Mouse (Mus musculus) forelimb bud, embryonic 11.5 days (tissue): Measurements from ENCODE around the gene Actr10.

Source experiments
- DNase-seq: peaks from one replicate; pipeline ENCODE4 v3.0.0-alpha.2; 2012; ENCODE audit warnings: low read depth, low spot score

Gene Actr10

GRCm38 (mm10) chr12:70937571-70938384 is at the start of gene Actr10:
Gene Actr10, plus strand, starts transcription at chr12:70937857.
- DNase-seq = peak; percentile 91

DNA sequence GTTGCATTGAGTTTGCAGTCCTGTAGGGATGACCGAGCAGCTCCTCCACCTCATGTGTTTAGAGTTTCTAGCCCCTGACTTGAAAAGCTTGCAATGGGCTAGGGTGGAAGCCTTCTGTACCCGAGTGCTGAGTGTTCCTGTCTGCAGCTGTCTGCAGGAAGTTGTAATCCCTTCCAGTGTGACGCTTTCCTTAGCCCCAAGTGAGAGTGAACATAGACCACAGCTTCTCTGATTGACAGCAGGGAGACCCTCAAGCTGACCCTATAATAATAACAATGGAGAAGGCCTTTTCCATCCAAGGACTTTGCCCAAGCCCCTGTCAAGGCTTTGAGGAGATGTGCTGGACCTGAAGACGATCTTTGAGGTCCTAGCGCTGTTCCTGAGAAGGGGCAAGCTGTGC is 47.3 kb upstream of the Actr10 start:
- no peak for DNase-seq

DNA sequence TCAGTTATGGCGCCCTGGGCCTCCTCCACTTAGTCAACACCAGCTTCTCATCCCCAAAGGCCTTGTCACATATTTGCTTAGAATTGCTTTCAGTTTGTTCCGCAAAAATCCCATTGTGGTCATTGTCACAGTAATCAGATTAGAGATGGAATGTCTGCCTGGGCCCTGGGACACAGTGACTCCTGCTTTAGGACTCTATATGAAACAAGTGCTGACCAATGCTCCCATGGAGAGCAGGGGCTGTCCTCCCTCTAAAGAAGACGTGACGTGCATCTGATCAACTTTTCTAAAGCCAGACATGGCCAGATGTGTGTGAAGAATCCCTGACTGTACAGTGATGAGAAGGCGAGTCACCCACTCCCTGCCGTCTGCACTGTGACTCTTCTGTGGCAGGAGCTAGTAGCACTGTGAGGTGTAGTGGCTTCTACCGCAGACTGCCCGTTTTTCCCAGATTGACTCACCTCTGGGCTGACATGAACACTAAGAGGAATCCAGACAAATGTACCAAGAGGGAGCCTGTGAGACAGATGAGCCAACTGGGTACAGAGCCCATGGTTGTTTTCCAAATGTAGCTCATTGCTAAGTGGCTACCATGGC is 46.7 kb upstream of the Actr10 start:
- no peak for DNase-seq

DNA sequence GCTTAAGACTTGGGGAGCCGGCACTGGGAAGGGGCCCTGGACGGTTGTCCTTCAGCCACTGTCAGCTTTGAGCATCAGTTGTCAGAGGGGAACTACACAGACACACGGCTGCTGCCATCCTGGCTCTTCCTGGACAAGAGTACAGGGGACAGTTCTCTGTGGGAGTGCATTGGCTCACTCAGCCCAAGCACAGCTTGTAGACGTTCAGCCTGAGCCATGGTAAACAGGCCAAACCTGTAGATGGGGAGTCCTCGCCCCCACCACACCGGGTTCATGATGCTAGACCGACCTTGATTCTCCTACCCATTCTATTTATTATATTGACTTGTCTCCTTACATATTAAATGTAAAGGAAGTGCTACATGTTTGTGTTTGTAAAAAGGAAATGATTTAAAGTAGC is 42.4 kb upstream of the Actr10 start:
- no peak for DNase-seq

DNA sequence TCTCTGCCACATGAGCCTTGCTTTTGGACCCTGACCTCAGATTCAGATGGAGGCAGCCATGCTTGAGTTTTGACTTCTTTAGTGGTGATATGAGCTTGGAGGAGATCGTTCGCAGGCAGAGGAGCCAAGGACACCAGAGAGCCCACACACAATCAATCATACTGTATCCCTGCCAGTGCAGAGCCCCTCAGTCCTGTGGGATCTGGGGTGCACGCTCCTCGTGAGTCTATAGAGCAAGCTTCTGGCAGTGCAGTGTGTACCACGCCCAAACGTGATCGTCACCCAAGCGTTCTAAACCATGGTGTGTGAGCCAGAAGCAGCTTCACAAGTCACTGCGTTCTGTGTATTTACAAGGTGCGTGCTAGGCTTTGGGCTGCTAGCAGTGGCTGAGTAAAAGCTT is 41.6 kb upstream of the Actr10 start:
- no peak for DNase-seq

GRCm38 (mm10) chr12:70897434-70897833 is 40.2 kb upstream of the Actr10 start:
- no peak for DNase-seq

GRCm38 (mm10) chr12:70898450-70898849 is 39.2 kb upstream of the Actr10 start:
- no peak for DNase-seq

DNA sequence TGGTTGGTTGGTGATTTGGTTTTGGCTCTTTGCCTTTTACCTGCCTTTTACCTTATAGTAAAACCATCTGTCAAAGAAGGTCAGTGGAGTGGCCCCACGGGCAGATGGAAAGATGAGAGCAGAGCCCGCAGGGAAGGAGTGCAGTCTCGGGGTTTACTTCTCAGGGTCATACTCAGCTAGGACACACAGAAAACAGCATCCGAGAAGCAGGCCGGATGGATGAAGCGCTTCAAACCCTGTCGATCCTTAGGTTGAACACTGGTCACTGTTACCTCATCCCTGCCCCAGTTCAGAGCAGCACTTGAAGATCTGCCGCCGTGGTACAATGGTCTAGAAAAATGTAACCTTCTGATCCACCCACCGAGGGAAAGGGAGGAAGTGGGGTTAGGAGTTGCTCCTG is 33.2 kb upstream of the Actr10 start:
- DNase-seq = no peak

DNA sequence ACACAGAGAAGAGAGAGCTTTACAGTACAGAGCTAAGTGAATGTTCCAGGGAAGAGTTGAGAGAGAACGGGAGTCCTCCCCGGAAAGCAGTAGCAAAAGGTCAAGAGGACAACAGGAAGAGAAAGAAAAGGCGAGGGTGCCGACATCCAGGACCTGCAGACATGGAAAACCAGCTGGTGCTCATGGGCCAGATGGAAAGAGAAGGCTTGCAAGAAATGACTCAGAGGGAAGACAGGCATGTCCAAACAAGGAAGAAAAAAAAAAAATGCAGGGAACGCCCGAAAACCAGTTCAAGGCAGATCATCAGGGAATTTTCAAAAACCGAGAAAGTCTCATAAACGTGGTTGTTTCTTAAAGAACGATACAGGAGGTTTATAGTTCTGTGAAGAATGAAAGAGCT is 30.8 kb upstream of the Actr10 start:
- DNase-seq = no peak

DNA sequence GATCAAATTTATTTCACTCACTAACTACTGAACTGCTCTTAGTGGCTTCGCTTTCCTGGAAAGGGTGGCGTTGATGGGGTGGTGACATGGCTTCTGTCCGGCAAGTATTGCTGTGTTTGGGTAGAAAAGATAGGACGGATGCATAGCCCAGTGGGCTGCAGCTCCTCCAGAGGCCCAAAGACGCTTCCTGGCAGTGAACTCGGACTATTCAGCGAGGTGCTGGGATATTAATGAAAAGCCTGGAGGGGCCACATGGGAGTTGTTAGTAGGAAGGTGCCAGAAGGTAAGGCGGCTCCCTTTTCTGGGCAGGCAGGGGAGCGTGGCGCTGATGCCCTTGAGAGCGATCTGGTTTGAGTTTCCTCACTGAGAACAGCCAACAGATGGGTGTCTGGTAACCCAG is 30.0 kb upstream of the Actr10 start:
- no peak for DNase-seq

GRCm38 (mm10) chr12:70908076-70908475 is 29.6 kb upstream of the Actr10 start:
- DNase-seq = no peak

DNA sequence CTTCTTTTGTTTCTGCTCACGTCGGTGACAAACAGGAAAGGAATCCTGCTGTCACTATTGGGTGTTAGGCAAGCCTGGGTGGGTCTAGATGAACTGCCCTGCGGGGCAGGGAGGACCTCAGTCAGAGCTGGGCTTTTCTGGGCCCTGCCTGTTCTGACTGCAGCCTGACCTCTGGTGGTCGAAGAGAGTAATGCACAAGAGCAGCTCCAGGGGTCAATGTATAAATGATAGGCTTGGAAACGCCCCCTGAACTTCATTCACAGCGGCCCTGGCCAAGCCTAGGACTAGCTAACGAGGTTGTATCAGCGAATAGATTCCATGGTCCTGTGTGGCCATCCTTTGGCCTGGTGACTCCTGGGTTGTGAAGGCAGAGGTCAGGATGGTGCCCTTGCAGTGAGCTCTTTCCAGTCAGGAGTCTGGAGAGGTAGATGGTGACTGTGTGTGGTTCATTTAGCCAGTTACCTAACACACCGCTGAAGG is 27.4 kb upstream of the Actr10 start:
- DNase-seq = peak; percentile 82

DNA sequence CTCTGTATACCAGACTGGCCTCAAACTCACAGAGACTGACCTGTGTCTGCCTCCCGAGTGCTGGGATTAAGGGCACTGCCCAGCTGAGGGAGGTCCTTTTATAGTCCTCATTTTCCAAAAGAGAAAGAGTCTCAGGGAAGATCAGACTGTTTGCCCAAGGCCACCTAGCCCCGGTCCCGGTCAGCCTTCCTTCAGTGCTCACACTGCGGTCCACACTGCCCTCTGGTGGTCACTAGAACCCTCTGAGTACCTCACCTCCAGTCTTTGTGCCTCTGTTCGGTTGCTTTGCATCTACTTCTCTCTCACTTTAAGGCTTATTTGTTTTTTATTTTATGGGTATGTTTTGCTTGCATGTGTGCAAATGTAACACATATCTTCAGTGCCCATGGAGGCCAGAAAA is 26.6 kb upstream of the Actr10 start:
- peak; percentile 83 for DNase-seq

DNA sequence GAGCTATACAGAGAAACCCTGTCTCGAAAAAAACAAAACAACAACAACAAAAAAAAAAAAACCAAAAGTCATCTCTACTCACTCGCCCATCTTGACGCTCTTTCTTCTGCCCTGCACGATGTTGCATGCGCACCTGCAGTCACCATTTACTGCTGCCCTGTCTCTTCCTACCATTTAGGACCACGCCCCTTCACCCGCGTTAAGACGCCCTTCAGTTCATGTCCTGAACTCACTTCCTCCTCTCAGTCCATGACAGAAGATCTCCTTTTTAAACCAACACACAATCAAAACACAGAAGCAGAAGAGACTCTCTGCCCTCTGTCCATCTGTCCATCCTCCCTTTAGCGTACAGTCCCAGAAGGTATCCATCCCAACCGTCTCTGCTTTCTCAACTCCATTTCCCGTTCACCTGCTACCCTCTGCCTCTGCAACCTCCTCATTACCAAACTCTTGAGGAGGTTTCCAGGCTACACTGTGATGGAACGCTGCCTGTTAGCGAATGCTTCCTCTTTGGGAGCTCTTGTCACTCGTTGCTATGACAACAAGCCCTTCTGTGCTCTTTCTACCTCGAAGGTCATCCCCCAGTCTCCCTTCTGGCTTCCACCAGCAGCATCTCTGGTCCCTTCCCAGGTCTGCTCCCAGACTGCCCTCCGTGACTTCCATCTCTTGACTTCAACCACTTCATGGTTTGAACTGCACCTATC is 25.8 kb upstream of the Actr10 start:
- DNase-seq = no peak

GRCm38 (mm10) chr12:70913429-70913828 is 24.2 kb upstream of the Actr10 start:
- DNase-seq = peak; percentile 25

DNA sequence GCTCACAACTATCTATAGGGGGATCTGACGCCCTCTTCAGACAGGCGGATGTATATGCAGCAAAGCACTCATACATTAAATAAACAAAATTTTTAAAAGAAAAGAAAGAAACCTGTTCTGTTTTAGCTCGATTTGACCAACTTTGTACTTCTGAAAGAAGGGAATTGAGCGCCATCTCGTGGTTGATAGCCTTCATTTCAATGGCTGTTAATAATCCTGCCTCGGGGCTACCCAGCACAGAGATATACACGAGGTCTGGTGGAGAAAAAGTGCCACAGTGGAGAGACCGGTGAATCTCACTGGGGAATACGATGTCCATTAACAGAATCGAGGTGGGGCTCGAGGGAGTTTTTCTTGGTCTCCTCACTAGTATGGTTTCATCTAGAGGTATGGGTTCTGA is 23.3 kb upstream of the Actr10 start:
- peak; percentile 59 for DNase-seq

DNA sequence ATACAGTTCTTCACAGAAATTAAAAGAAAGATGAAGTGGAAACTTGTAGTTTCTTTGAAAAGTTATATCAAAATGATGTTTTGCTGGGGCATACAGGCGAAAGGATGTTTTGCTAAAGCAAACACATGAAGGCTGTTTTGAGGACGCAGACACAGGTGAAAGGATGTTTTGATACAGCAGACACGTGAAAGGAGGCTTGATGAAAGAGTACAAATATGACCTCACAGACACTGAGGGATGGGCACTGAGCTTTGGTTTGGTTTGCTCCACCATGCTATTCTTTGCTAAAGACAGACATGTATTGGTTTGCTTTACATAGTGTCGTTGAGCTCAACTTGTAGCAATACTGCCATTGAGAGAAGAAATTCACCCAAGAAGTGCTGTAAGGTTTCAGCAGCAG is 7.9 kb upstream of the Actr10 start:
- DNase-seq = no peak

- no peak for DNase-seq
Observed at GRCm38 (mm10) chr12:70937150-70937549, 507 bp upstream of the Actr10 start.

DNA sequence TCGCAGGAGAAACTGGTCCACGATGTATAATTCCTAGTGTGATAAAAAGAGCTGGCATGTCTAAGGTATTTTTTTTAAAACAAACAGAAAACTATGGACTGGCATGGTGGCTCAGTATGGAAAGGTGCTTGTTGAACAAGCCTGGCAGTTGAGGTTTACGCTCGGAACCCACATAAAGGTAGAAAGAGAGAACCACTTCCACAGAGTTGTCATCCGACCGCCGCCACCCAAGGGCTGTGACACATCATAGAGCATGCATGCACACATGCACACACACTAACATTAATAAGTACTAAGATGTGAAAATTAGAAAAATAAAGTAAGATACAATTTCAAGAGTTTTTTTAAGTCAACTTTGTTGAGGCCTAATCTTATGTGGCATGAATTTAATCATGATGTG is 3.1 kb downstream of the Actr10 start:
- DNase-seq = no peak

DNA sequence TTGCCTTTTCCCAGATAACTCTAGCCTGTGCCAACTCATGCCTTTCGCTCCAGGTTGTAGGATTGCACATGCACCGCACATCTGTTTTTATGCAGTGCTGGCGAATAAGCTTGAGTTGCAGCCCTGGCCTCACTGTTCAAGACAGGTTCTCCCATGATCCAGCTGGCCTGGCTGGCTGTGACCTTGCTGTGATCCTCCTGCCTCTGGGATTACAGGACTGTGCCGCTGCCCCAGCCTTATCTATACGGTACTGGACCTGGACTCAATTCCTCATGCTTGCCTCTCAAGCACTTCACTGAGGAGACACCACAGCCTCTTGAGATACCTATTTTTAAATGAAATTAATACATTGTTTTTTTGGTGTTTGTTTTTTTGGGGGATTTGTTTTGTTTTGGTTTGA is 6.5 kb downstream of the Actr10 start:
- no peak for DNase-seq

- DNase-seq = no peak
Observed at GRCm38 (mm10) chr12:70946585-70947256, 9.1 kb downstream of the Actr10 start.

DNA sequence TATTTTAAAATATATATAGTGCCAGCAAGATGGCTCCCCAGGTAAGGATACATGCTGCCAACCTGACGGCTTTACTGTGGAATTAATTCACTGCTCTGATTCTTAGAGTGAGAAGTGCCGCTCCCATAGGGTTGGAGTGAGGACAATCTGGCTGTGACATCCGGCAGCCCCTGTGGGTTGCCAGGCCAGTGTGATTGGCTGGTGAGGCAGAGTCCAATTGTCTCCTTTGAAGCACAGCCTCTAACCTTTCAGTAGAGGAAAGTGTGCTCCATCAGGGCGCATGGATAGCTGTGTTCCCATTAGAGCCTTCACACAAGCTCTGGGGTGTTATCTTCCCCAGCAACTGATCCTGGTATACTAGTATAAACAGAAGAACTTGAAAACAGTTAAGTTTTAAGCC is 21.0 kb downstream of the Actr10 start:
- no peak for DNase-seq
